Mouse (Mus musculus) right cerebral cortex, postnatal 4 days (tissue): Measurements from ENCODE around the gene Arhgef28.
A peak's percentile ranks its signal among the peaks of the same experiment; 100 is the strongest.

ENCODE experiments used
- DNase-seq: peaks from one replicate; pipeline ENCODE4 v3.0.0-alpha.2; 2022

The Arhgef28 gene

DNA sequence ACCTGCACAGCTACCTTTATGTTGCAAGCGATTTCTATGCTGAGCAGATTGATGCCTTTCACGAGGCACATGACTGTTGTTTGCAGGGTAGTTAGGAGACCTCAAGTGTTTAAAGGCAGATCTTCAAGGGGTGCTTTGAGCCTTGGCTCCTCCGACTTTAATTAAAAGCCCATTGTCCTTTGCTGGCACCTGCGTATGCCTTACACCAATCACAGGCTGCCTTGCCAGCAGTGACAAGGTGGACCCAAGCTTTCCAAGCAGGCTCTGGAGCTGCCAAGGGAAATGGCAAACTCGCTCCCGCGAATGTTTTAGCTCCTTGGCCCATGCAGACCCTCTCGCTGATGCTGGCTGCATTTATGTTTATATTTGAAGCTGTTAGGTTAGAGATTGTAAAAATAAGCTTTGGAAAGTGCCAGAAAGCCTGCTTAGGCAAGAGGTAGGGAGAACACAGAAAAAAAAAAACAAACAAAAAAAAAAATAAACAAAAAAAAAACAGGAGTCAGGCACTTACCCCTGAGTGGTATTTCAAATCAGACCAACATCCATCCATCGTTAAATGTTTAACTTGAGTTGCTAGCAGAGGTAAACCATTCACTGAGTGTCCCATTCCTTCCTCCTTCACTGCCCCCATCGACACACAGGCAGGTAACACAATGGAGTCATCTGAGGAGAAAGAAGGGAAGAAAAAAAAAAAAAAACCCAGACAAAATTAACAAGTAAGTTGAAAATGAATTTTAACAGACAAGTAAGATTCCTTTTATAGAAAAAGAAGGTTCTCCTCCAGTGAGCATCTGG lies 313.0 kb downstream of the Arhgef28 start:
- peak; percentile 24 for DNase-seq

DNA sequence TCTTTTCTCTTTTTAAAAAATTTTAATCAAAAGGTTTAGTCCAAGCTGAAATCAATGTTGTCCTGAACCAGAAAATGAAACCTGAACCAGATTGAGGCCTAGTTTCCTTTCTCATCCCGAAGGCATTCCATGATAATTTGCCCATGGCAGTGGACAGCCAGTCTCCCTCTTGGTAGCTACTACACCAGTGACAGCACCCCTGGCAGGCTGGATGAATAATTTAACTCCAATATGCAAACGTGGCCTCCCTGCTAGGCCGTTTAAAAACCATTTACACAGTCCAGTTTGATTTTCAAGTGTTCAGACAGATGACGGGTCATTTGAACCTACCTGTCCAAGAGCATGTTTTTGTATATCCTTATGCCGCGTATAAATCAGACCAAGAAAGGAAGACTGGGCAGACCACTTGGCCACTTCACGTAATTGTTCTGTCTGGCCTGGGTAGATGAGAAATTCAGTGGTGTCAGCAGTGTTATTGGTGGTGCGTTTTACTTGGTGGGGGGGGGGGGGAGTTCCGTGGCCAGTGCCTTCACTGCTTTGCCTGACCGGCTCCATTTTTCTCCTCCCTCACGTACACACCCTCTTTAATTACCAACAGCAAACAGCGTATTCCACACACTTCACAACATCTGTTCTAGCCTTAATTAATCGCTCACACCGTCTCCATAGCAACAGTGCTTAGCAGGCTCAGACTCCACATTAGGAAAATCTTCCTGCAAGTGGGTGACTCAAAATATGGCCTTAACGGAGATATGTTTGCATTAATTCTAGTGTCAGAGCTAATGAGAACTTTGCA lies 314.0 kb downstream of the Arhgef28 start:
- no peak for DNase-seq

DNA sequence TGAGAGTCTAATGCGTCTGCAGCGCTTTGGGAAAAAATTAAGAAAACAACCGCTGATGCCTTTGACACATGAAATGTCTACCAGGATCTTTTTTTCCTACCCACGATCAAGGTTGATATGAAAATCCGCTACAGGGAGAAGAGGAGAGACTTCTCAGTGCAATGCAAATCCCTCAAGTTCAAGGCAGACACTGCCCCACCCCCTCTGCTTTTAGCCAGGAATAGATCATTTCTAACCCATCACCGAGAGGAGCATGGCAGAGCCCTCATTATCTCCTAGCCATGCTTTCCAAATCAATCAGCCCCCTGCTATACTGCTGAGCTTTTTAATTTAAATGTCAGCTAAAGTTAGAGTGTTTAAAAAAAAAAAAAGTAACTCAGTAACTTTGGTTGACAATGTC lies 318.2 kb downstream of the Arhgef28 start:
- no peak for DNase-seq

DNA sequence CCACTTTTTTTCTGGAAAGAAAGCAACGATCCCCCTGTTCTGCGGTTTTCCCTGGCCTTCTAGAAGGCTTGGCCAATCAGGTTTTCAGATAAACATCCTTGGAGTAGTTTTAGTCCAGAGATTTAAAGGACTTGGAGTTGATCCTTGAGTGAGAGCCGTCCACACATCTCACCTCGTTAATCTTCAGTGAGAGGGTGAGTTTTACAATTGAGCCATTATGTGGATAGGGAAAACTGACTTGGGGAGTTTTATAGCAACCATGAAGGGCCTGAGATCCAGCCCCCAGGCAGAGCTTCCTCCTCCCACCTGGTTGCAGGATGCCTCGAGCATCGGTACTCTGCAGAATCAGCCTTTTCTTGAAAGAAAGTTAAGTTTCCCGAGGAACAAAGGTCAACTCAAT lies 318.7 kb downstream of the Arhgef28 start:
- DNase-seq = no peak

DNA sequence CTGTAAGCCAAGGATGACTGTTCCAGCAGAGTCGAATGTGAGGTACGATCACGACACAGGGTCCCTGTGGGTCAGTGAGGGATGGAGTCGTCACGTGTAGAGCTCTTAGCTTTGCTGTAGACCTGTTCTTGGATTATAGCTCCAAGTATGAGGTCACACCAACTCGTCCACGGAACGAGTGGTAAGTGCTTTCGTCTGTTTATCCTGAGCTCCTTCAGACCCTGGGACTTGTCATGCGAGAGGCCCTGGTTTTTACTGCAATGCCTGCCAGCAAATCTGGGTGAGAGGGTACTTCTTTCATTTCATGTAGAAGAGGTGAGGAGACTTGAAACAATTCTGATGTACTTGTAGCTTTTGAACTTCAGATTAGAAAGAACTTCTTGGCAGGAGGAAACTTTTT lies 322.6 kb downstream of the Arhgef28 start:
- no peak for DNase-seq

DNA sequence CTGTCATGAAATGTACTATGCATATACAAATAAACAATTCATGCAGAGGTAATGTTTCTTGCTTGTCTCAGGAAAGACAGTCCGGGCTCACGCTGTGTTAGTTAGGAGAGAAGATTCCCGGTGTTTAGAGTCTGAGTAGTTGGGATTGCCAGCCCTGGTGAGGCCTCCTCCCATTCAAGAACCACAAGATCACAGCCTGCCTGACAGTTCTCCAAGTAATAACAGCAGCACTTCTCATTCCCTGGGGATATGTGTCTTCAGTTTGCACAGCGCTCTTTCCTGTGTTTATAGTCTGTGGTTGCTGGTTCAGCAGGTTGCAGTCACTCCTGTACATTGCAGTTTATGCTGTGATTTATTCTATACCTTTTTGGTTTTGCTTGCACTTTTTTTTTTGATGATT lies 329.8 kb downstream of the Arhgef28 start:
- no peak for DNase-seq

DNA sequence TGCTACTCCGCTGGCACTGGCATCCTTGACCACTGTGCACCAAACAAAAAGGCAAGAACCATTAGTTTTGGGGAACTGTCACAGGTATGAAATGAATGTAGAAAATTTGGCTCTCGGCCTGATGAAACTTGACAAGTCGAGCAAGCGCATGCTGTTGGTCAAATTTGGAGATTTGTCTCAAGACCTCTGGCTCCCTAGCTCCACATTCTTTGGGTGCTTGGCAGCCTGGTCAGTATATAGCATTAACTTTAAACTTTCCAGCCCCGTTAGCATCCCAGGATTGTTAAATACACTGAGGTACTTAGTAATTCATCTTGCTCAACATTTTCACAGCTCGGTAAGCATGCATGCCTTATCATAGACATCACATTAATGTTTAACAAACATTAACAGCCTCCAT lies 330.2 kb downstream of the Arhgef28 start:
- no peak for DNase-seq

DNA sequence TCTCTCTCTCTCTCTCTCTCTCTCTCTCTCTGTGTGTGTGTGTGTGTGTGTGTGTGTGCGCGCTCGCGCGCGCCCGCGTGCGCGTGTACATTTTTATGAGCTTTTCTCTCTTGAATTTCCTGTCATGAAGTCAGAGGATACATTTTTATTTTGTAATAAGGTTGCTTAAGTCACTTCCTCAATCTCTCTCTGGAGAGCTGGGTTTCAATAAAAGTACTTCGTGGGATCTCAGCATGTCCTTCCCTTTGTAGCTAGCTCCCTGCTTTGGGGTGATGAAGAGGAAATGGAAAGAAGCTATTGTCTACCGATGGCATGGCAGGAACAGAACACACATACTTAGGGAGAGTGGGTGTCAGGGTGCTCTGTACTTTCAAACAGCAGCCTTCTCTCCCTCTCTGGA lies 336.8 kb downstream of the Arhgef28 start:
- DNase-seq = no peak

DNA sequence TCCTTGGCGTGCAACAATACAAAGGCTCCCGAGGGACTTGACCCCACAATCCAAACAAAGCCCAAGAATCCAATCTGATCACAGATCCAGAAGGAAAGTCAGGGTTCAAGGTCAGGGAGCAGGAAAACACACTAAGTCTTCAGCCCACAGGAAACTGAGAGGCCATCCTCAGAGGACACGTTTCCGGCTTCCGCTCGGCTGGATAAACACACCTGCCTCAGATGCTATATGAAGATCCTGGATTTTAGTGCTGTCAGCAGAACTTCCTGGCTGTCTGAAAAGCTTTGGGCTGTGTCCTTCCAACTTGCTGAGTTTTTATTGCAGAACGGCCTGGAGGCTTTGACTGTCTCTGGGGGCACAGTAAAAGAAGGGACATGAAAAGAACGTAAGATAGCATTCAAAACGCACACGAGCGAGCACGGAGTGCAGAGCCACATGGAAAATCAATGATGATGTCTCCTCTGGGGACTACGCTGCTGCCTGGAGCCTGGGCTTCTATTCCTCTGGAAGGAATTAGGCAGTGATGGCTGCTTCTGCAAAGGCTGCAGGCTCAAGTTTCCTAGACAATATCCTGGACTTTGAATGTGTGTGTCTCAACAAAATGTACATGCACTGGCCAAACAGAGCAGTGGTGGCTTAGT lies 338.8 kb downstream of the Arhgef28 start:
- no peak for DNase-seq

DNA sequence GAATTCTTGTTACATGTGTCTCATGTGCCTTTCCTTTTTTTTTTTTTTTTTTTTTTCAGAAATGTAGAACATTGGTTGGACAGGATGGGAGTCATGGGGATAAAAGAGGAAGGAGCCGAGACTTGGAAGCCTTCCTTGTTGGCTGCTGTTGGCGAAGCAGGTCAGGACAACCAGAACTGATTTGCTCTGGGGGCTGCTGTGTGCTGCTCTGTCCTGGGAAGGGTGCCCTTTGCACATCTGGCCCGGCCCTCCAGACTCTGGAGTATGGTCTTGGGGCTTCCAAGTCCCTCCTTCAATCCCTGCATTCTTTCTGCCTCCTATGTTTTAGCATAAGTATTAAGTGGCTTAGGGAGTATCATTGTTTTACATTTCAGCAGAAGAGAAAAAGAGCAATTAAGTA lies 347.2 kb downstream of the Arhgef28 start:
- DNase-seq = no peak

DNA sequence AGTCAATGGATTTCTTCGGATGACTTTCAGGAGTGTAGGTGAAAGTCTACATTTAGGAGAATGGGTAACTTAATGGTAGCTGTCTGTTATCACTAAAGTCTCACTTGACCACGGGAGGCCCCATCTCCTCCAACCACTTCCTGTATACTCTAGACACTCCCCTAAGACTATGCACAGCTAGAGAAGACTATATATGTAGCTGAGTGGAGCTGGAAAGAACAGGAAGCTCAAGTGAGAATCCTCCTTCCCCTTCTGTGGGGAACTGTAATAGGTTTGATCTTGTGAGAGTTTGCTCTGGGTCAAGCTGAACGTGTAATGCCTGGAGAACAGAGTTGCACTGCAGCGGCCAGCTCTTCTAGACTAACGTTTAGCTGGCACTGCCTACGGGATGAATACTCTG lies 348.4 kb downstream of the Arhgef28 start:
- DNase-seq = no peak

DNA sequence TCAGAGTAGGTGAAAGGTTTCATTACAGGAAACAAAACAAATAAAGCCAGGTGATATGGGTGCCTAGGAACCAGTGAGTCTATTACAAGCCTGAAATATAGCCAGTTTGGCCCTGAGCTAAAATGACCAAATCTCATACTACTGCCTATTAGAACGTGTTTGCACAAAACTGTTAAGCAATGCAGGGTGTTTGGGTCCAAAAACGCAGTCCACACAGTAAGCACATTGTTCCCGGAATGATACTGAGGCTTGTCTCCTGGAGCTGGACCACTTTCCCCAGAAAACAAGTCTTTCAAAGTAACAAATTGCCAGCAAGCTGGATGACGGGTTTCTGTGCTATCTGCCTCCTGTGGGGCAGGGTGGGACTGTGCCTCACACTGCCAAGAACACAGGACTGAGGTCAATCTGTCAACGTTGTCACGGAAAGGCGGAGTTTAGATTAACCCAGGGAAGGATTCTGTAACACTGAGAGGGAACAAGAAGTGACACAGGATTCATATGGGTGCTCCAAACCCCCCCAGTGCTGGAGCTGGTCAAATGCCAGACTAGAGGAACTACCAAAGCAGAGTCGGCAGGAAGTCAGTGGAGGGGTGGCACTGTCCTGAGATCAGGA lies 352.8 kb downstream of the Arhgef28 start:
- no peak for DNase-seq
